13 mouse cellular contexts compared by ENCODE assay signal in genomic region chr13:83734656-83735055, GRCm38 (mm10).
A peak's percentile ranks its signal among the peaks of the same experiment; 100 is the strongest.
DNase-seq lines count a peak whose midpoint lies in the region; ATAC-seq and TF ChIP-seq lines count a peak whose summit lies in the region.
"Had no signal": no experiment of that assay in that cellular context is flagged by ENCODE, and none has a peak within 500 bp of the region (broad histone marks: within the 10 kb centered on the region; RNA-seq: fewer than 3 reads in every experiment).

No protein-coding gene starts in this region.

- H3K4me1 ChIP-seq in heart, postnatal 0 days (ENCODE audit: control insufficient read depth, insufficient read depth): peaks cover 6% of the 10 kb centered on the region
- peaks cover 31% of the 10 kb centered on the region for H3K4me1 ChIP-seq in heart, embryonic 12.5 days (replicated peaks)
- H3K4me1 ChIP-seq in forebrain, embryonic 12.5 days: no peaks in the 10 kb centered on the region
- no peaks in the 10 kb centered on the region for H3K4me1 ChIP-seq in hindbrain, embryonic 15.5 days (replicated peaks)
- H3K4me1 ChIP-seq in midbrain, postnatal 0 days (ENCODE audit: insufficient read depth, low read length): no peaks in the 10 kb centered on the region
- no peaks in the 10 kb centered on the region for H3K4me1 ChIP-seq in intestine, postnatal 0 days (replicated peaks; ENCODE audit: control insufficient read depth, insufficient read depth, low read length)

- no peak for ATAC-seq in heart, postnatal 0 days (ENCODE audit: insufficient read depth, low read depth)
- ATAC-seq in heart, embryonic 12.5 days (ENCODE audit: insufficient number of reproducible peaks, low FRiP score): no peak
- ATAC-seq in forebrain, embryonic 12.5 days (ENCODE audit: low FRiP score): no peak
- no peak for ATAC-seq in hindbrain, embryonic 15.5 days (ENCODE audit: low FRiP score, low read depth)
- no peak for ATAC-seq in midbrain, postnatal 0 days (ENCODE audit: low FRiP score)
- no peak for ATAC-seq in granulocyte monocyte progenitor cell, adult 5-6 weeks (replicated peaks; ENCODE audit: poor library complexity, severe bottlenecking)
- no peak for ATAC-seq in intestine, postnatal 0 days

- WGBS in heart, postnatal 0 days: 16% methylated on average over 1 of the region's 1 CpGs
- 12% methylated on average over 1 of the region's 1 CpGs for WGBS in heart, embryonic 12.5 days
- WGBS in forebrain, embryonic 12.5 days: 3% methylated on average over 1 of the region's 1 CpGs
- WGBS in hindbrain, embryonic 15.5 days: 5% methylated on average over 1 of the region's 1 CpGs
- 6% methylated on average over 1 of the region's 1 CpGs for WGBS in midbrain, postnatal 0 days
- 24% methylated on average over 1 of the region's 1 CpGs for WGBS in intestine, postnatal 0 days

- no peaks in the 10 kb centered on the region for H3K36me3 ChIP-seq in heart, postnatal 0 days (replicated peaks; ENCODE audit: control insufficient read depth, insufficient read depth, low read length)
- H3K36me3 ChIP-seq in heart, embryonic 12.5 days: no peaks in the 10 kb centered on the region
- peaks cover 45% of the 10 kb centered on the region for H3K36me3 ChIP-seq in forebrain, embryonic 12.5 days (replicated peaks)
- H3K36me3 ChIP-seq in hindbrain, embryonic 15.5 days: no peaks in the 10 kb centered on the region
- peaks cover 10% of the 10 kb centered on the region; the same call in 1 of the 2 replicates for H3K36me3 ChIP-seq in midbrain, postnatal 0 days (ENCODE audit: insufficient read depth, low read length)
- no peaks in the 10 kb centered on the region for H3K36me3 ChIP-seq in intestine, postnatal 0 days (ENCODE audit: control insufficient read depth, insufficient read depth)

- no peaks in the 10 kb centered on the region for H3K9me3 ChIP-seq in heart, postnatal 0 days (replicated peaks; ENCODE audit: control insufficient read depth, low read length)
- no peaks in the 10 kb centered on the region for H3K9me3 ChIP-seq in heart, embryonic 12.5 days (replicated peaks)
- H3K9me3 ChIP-seq in forebrain, embryonic 12.5 days: no peaks in the 10 kb centered on the region
- H3K9me3 ChIP-seq in hindbrain, embryonic 15.5 days: no peaks in the 10 kb centered on the region
- no peaks in the 10 kb centered on the region for H3K9me3 ChIP-seq in midbrain, postnatal 0 days (ENCODE audit: low read length)
- no peaks in the 10 kb centered on the region for H3K9me3 ChIP-seq in intestine, postnatal 0 days (ENCODE audit: control insufficient read depth)

- no peak for TF ChIP-seq EP300 in heart, postnatal 0 days (IDR thresholded peaks at IDR 0.05; ENCODE audit: low read depth)

- H3K9ac ChIP-seq in heart, postnatal 0 days (replicated peaks; ENCODE audit: low read depth, low read length): no peak overlapping the region
- no peak overlapping the region for H3K9ac ChIP-seq in heart, embryonic 12.5 days
- H3K9ac ChIP-seq in forebrain, embryonic 12.5 days: peak overlapping the region; percentile 50; the same call in 1 of the 2 replicates
- peak overlapping the region; percentile 50 for H3K9ac ChIP-seq in hindbrain, embryonic 15.5 days
- H3K9ac ChIP-seq in midbrain, postnatal 0 days (replicated peaks; ENCODE audit: low read length, poor library complexity, severe bottlenecking): peak overlapping the region; percentile 46
- no peak overlapping the region for H3K9ac ChIP-seq in intestine, postnatal 0 days (ENCODE audit: low read depth, low read length)

- TF ChIP-seq CTCF in heart, postnatal 0 days (IDR thresholded peaks at IDR 0.05; ENCODE audit: low read depth): no peak
- no peak for TF ChIP-seq CTCF in midbrain, postnatal 0 days (IDR thresholded peaks at IDR 0.05)
- TF ChIP-seq CTCF in intestine, postnatal 0 days (IDR thresholded peaks at IDR 0.05; ENCODE audit: low read depth): no peak

- H3K4me2 ChIP-seq in heart, postnatal 0 days (ENCODE audit: low read depth, low read length): no peak overlapping the region
- no peak overlapping the region for H3K4me2 ChIP-seq in heart, embryonic 12.5 days
- peak overlapping the region; percentile 38 for H3K4me2 ChIP-seq in forebrain, embryonic 12.5 days
- peak overlapping the region; percentile 69 for H3K4me2 ChIP-seq in hindbrain, embryonic 15.5 days
- peak overlapping the region; percentile 82 for H3K4me2 ChIP-seq in midbrain, postnatal 0 days (ENCODE audit: low read depth, low read length, poor library complexity, severe bottlenecking)
- no peak overlapping the region for H3K4me2 ChIP-seq in intestine, postnatal 0 days (replicated peaks; ENCODE audit: low read depth)

- H3K27me3 ChIP-seq in heart, postnatal 0 days (ENCODE audit: control insufficient read depth, insufficient read depth, low read length): peaks cover 93% of the 10 kb centered on the region
- peaks cover 56% of the 10 kb centered on the region for H3K27me3 ChIP-seq in heart, embryonic 12.5 days (replicated peaks)
- no peaks in the 10 kb centered on the region for H3K27me3 ChIP-seq in forebrain, embryonic 12.5 days
- H3K27me3 ChIP-seq in hindbrain, embryonic 15.5 days: no peaks in the 10 kb centered on the region
- H3K27me3 ChIP-seq in midbrain, postnatal 0 days (ENCODE audit: insufficient read depth, low read length): no peaks in the 10 kb centered on the region
- peaks cover 87% of the 10 kb centered on the region for H3K27me3 ChIP-seq in intestine, postnatal 0 days (replicated peaks; ENCODE audit: control insufficient read depth, insufficient read depth, low read length)

- H3K27ac ChIP-seq in heart, postnatal 0 days (ENCODE audit: low read depth): no peak overlapping the region
- no peak overlapping the region for H3K27ac ChIP-seq in heart, embryonic 12.5 days (ENCODE audit: poor library complexity, severe bottlenecking)
- 0 out of 2 replicates have a peak overlapping the region, but pooled peaks have one; percentile 66 for H3K27ac ChIP-seq in forebrain, embryonic 12.5 days
- 0 out of 2 replicates have a peak overlapping the region, but pooled peaks have one; percentile 63 for H3K27ac ChIP-seq in hindbrain, embryonic 15.5 days (replicated peaks)
- H3K27ac ChIP-seq in midbrain, postnatal 0 days (ENCODE audit: low read depth, low read length): peak overlapping the region; percentile 19; the same call in 1 of the 2 replicates
- no peak overlapping the region for H3K27ac ChIP-seq in intestine, postnatal 0 days (ENCODE audit: low read depth, low read length)

- H3K4me3 ChIP-seq in heart, postnatal 0 days (ENCODE audit: low read depth, low read length): no peak overlapping the region
- H3K4me3 ChIP-seq in heart, embryonic 12.5 days: no peak overlapping the region
- H3K4me3 ChIP-seq in forebrain, embryonic 12.5 days (replicated peaks): peak overlapping the region; percentile 50
- peak overlapping the region; percentile 43 for H3K4me3 ChIP-seq in hindbrain, embryonic 15.5 days
- H3K4me3 ChIP-seq in midbrain, postnatal 0 days (ENCODE audit: low read depth, low read length): peak overlapping the region; percentile 78
- no peak overlapping the region for H3K4me3 ChIP-seq in intestine, postnatal 0 days (ENCODE audit: low read depth, low read length)

- DNase-seq in heart, postnatal 0 days (ENCODE audit: low spot score): peak; percentile 4
- DNase-seq in midbrain, postnatal 0 days (ENCODE audit: low spot score): no peak
- no peak for DNase-seq in B cell, adult 2 months
- DNase-seq: adrenal gland, postnatal 14 days; heart, adult 11 months; heart, postnatal 14 days; kidney, adult 2 months; lung, adult 18-20 months had no signal

Comparison
In these comparisons a context has a peak if more than half of its experiments do, and no peak if none do; other contexts are left out.
1. H3K27ac ChIP-seq: peak in forebrain, embryonic 12.5 days (single experiment), hindbrain, embryonic 15.5 days (single experiment) and midbrain, postnatal 0 days (single experiment); none in heart, postnatal 0 days (single experiment), heart, embryonic 12.5 days (single experiment) and intestine, postnatal 0 days (single experiment).
2. H3K4me2 ChIP-seq: peak in forebrain, embryonic 12.5 days (single experiment), hindbrain, embryonic 15.5 days (single experiment) and midbrain, postnatal 0 days (single experiment); none in heart, postnatal 0 days (single experiment), heart, embryonic 12.5 days (single experiment) and intestine, postnatal 0 days (single experiment).
3. H3K4me3 ChIP-seq: peak in forebrain, embryonic 12.5 days (single experiment), hindbrain, embryonic 15.5 days (single experiment) and midbrain, postnatal 0 days (single experiment); none in heart, postnatal 0 days (single experiment), heart, embryonic 12.5 days (single experiment) and intestine, postnatal 0 days (single experiment).
4. H3K9ac ChIP-seq: peak in forebrain, embryonic 12.5 days (single experiment), hindbrain, embryonic 15.5 days (single experiment) and midbrain, postnatal 0 days (single experiment); none in heart, postnatal 0 days (single experiment), heart, embryonic 12.5 days (single experiment) and intestine, postnatal 0 days (single experiment).